Mouse (Mus musculus) neural tube, embryonic 11.5 days (tissue): ENCODE results near the gene Hnrnph2. TPM values are rescaled to one million over a fixed set of nuclear protein-coding genes. Genes with fewer than 3 reads are reported as not detected.

Experiments
- ATAC-seq: fragments of 200-750 bp; cut with Nextera tagmentation; 2 replicates; pipeline ENCODE4 v1.8.0; 2017; ENCODE audit warnings: moderate number of reproducible peaks, mild to moderate bottlenecking, moderate TSS enrichment, moderate library complexity; ENCODE audit not compliant: insufficient read depth, low FRiP score, low TSS enrichment
- DNase-seq: peaks from one replicate; pipeline ENCODE4 v3.0.0-alpha.2; 2015; ENCODE audit warnings: low spot score
- H3K27ac ChIP-seq: fragments of 300-500 bp; sonication (generic); 2 replicates; pipeline ENCODE4 v1.5.1; 2014; ENCODE audit warnings: low read depth, mild to moderate bottlenecking, low read length
- H3K27me3 ChIP-seq: fragments of 300-500 bp; sonication (generic); 2 replicates; pipeline ENCODE4 v1.6.1; 2014; ENCODE audit warnings: mild to moderate bottlenecking, low read length, mixed read lengths; ENCODE audit not compliant: control insufficient read depth, insufficient read depth
- H3K36me3 ChIP-seq: fragments of 300-500 bp; sonication (generic); 2 replicates; pipeline ENCODE4 v1.6.1; 2014; ENCODE audit warnings: mild to moderate bottlenecking, low read length, moderate library complexity, mixed read lengths; ENCODE audit not compliant: control insufficient read depth, insufficient read depth
- H3K4me1 ChIP-seq: fragments of 300-500 bp; sonication (generic); 2 replicates; pipeline ENCODE4 v1.6.1; 2014; ENCODE audit warnings: low read length, mixed read lengths; ENCODE audit not compliant: control insufficient read depth, insufficient read depth
- H3K4me2 ChIP-seq: fragments of 300-500 bp; sonication (generic); 2 replicates; pipeline ENCODE4 v1.6.1; 2014; ENCODE audit warnings: low read depth, mild to moderate bottlenecking, moderate library complexity
- H3K4me3 ChIP-seq: fragments of 300-500 bp; sonication (generic); 2 replicates; pipeline ENCODE4 v1.5.1; 2014; ENCODE audit warnings: low read depth, low read length
- H3K9ac ChIP-seq: fragments of 300-500 bp; sonication (generic); 2 replicates; pipeline ENCODE4 v1.6.1; 2014; ENCODE audit warnings: mild to moderate bottlenecking, low read length
- H3K9me3 ChIP-seq: fragments of 300-500 bp; sonication (generic); 2 replicates; pipeline ENCODE4 v1.6.1; 2016; ENCODE audit warnings: low read length; ENCODE audit not compliant: control insufficient read depth
- WGBS: fragments of 180-500 bp; shearing (Covaris S2); extraction: QIAGEN DNeasy Blood & Tissue Kit; methylation state at CpG from one replicate; pipeline ENCODE4 v1.1.7; 2014; 5-methylcytosine and 5-hydroxymethylcytosine counted together
- polyA plus RNA-seq: library from polyadenylated mRNA; unstranded; fragments of >200 nt; fragmentation: Nextera tagmentation; extraction: Ambion mirVana; gene quantifications from 2 replicates; pipeline ENCODE4 v1.2.1, GENCODE M21; 2014

Hnrnph2 gene
- polyA plus RNA-seq, 1 experiment from 2014 or later: 179 TPM

- no peaks in the 10 kb centered on the region for H3K4me1 ChIP-seq
- H3K9ac ChIP-seq: no peak overlapping the region
- DNase-seq (no peak), ATAC-seq (no peak)
- H3K4me3 ChIP-seq: no peak overlapping the region
- WGBS: 47% methylated on average over 4 of the region's 4 CpGs
- no peaks in the 10 kb centered on the region for H3K9me3 ChIP-seq
- no peaks in the 10 kb centered on the region for H3K36me3 ChIP-seq
- no peak overlapping the region for H3K27ac ChIP-seq
- H3K27me3 ChIP-seq: no peaks in the 10 kb centered on the region
- H3K4me2 ChIP-seq: no peak overlapping the region
These were observed 8.5 kb downstream of the Hnrnph2 start for GRCm38 (mm10) chrX:134609472-134609871.

- 72% methylated on average over 4 of the region's 4 CpGs for WGBS
- Histone ChIP-seq H3K27me3 (no peaks in the 10 kb centered on the region), H3K4me3 (no peak overlapping the region), H3K36me3 (no peaks in the 10 kb centered on the region), H3K9me3 (no peaks in the 10 kb centered on the region), H3K9ac (no peak overlapping the region), H3K4me2 (no peak overlapping the region), H3K27ac (no peak overlapping the region), H3K4me1 (no peaks in the 10 kb centered on the region)
- DNase-seq: no peak
- no peak for ATAC-seq
These were observed 10.0 kb downstream of the Hnrnph2 start for GRCm38 (mm10) chrX:134610984-134611383.

- Histone ChIP-seq H3K27ac (peak overlapping the region; percentile 60; the same call in 1 of the 2 replicates), H3K4me1 (no peaks in the 10 kb centered on the region), H3K4me3 (peak overlapping the region; percentile 18; the same call in 1 of the 2 replicates), H3K27me3 (no peaks in the 10 kb centered on the region), H3K9me3 (no peaks in the 10 kb centered on the region), H3K4me2 (peak overlapping the region; percentile 38), H3K9ac (peak overlapping the region; percentile 26), H3K36me3 (no peaks in the 10 kb centered on the region)
- DNase-seq (peak; percentile 71), ATAC-seq (peak; percentile 63)
- WGBS: 26% methylated on average over 14 of the region's 15 CpGs
These were observed 11.4 kb downstream of the Hnrnph2 start for GRCm38 (mm10) chrX:134612285-134612959.

GRCm38 (mm10) chrX:134614306-134614705, 13.3 kb downstream of the Hnrnph2 start:
- no peaks in the 10 kb centered on the region for H3K9me3 ChIP-seq
- no peak overlapping the region for H3K9ac ChIP-seq
- H3K27me3 ChIP-seq: no peaks in the 10 kb centered on the region
- no peak for ATAC-seq
- no peak overlapping the region for H3K27ac ChIP-seq
- no peak overlapping the region for H3K4me2 ChIP-seq
- no peaks in the 10 kb centered on the region for H3K4me1 ChIP-seq
- WGBS: 75% methylated on average over 2 of the region's 2 CpGs
- H3K4me3 ChIP-seq: no peak overlapping the region
- DNase-seq: no peak
- no peaks in the 10 kb centered on the region for H3K36me3 ChIP-seq

GRCm38 (mm10) chrX:134619695-134620094, 18.7 kb downstream of the Hnrnph2 start:
- 46% methylated on average over 9 of the region's 9 CpGs for WGBS
- DNase-seq: peak; percentile 21

GRCm38 (mm10) chrX:134620254-134620865, 19.4 kb downstream of the Hnrnph2 start:
- Histone ChIP-seq H3K4me2 (no peak overlapping the region), H3K27ac (no peak overlapping the region), H3K36me3 (no peaks in the 10 kb centered on the region), H3K27me3 (no peaks in the 10 kb centered on the region), H3K4me1 (no peaks in the 10 kb centered on the region), H3K9me3 (no peaks in the 10 kb centered on the region), H3K4me3 (no peak overlapping the region), H3K9ac (no peak overlapping the region; the same call in 1 of the 2 replicates)
- WGBS: 50% methylated on average over 8 of the region's 8 CpGs
- ATAC-seq (peak; percentile 60; the same call in 1 of the 2 replicates), DNase-seq (no peak)

More at GRCm38 (mm10) chrX:134619695-134620094, 18.7 kb downstream of the Hnrnph2 start:
- no peak overlapping the region for H3K4me2 ChIP-seq
- no peak overlapping the region for H3K27ac ChIP-seq
- ATAC-seq: no peak
- H3K4me1 ChIP-seq: no peaks in the 10 kb centered on the region
- H3K9ac ChIP-seq: no peak overlapping the region
- no peaks in the 10 kb centered on the region for H3K27me3 ChIP-seq
- H3K9me3 ChIP-seq: no peaks in the 10 kb centered on the region
- no peaks in the 10 kb centered on the region for H3K36me3 ChIP-seq
- H3K4me3 ChIP-seq: no peak overlapping the region

- 86% methylated on average over 3 of the region's 3 CpGs for WGBS
- H3K27me3 ChIP-seq: no peaks in the 10 kb centered on the region
- no peak overlapping the region for H3K4me2 ChIP-seq
- no peak overlapping the region for H3K27ac ChIP-seq
- H3K4me3 ChIP-seq: no peak overlapping the region
- no peak for ATAC-seq
- DNase-seq: no peak
- H3K36me3 ChIP-seq: no peaks in the 10 kb centered on the region
- H3K9me3 ChIP-seq: no peaks in the 10 kb centered on the region
- no peaks in the 10 kb centered on the region for H3K4me1 ChIP-seq
- no peak overlapping the region for H3K9ac ChIP-seq
These were observed 20.7 kb downstream of the Hnrnph2 start for GRCm38 (mm10) chrX:134621685-134622084.

- Histone ChIP-seq H3K4me1 (no peaks in the 10 kb centered on the region), H3K27ac (no peak overlapping the region), H3K9me3 (no peaks in the 10 kb centered on the region), H3K4me3 (no peak overlapping the region), H3K36me3 (no peaks in the 10 kb centered on the region), H3K9ac (no peak overlapping the region), H3K27me3 (no peaks in the 10 kb centered on the region), H3K4me2 (no peak overlapping the region)
- WGBS: 88% methylated on average over 4 of the region's 4 CpGs
- ATAC-seq (no peak), DNase-seq (no peak)
These were observed 22.4 kb downstream of the Hnrnph2 start for GRCm38 (mm10) chrX:134623350-134623749.

GRCm38 (mm10) chrX:134628200-134628599, 27.2 kb downstream of the Hnrnph2 start:
- Histone ChIP-seq H3K36me3 (no peaks in the 10 kb centered on the region), H3K27me3 (no peaks in the 10 kb centered on the region), H3K4me3 (no peak overlapping the region), H3K27ac (no peak overlapping the region), H3K4me1 (no peaks in the 10 kb centered on the region), H3K9ac (no peak overlapping the region), H3K9me3 (no peaks in the 10 kb centered on the region), H3K4me2 (no peak overlapping the region)
- DNase-seq (no peak), ATAC-seq (no peak)
- WGBS: 79% methylated on average over 2 of the region's 2 CpGs
